Mouse (Mus musculus): ENCODE measurements around the gene Rabepk. TPM values are rescaled to one million over a fixed set of nuclear protein-coding genes. Genes with fewer than 3 reads are reported as not detected.

Rabepk gene
- total and polyA plus RNA-seq, 3 experiments = 47.1 to 85.3 TPM; not detected in 1

GRCm38 (mm10) chr2:34742675-34743074 is 57.0 kb downstream of the Rabepk start:
- H3K27me3 ChIP-seq (ENCODE audit: control insufficient read depth in 1 of 2, insufficient read depth in 2 of 2, low read length in 2 of 2) = no peaks in the 10 kb centered on the region
- peaks cover 21 to 76% of the 10 kb centered on the region in 2 experiments for H3K36me3 ChIP-seq (ENCODE audit: control insufficient read depth in 1 of 2, insufficient read depth in 2 of 2, low read length in 2 of 2)
- peaks cover 31 to 41% of the 10 kb centered on the region in 2 experiments for H3K4me1 ChIP-seq (ENCODE audit: control insufficient read depth in 1 of 2, insufficient read depth in 2 of 2, low read length in 2 of 2)
- H3K9me3 ChIP-seq (replicated peaks; ENCODE audit: insufficient read depth, low read length) = no peaks in the 10 kb centered on the region
- TF ChIP-seq BHLHE40 (IDR thresholded peaks at IDR 0.05; ENCODE audit: borderline replicate concordance, low read depth, low read length) = no peak
- no peak for TF ChIP-seq ETS1 (IDR thresholded peaks at IDR 0.05; ENCODE audit: low read depth, low read length)
- TF ChIP-seq EP300 (IDR thresholded peaks at IDR 0.05; ENCODE audit: low read depth in 1 of 2, low read length in 2 of 2) = peak in 1 of 2 experiments; percentile 7; a peak in 1 of 4 replicates
- TF ChIP-seq CHD1 (IDR thresholded peaks at IDR 0.05; ENCODE audit: low read depth, low read length) = no peak
- no peak for TF ChIP-seq ZKSCAN1 (IDR thresholded peaks at IDR 0.05; ENCODE audit: low read depth, low read length)
- H3K79me2 ChIP-seq (ENCODE audit: control insufficient read depth, insufficient read depth, low read length, poor library complexity) = peaks cover 48% of the 10 kb centered on the region
- no peak for DNase-seq (ENCODE audit: low read depth, low spot score)
- H3K4me3 ChIP-seq (ENCODE audit: control insufficient read depth in 1 of 2, insufficient read depth in 1 of 2, low read depth in 2 of 2, low read length in 2 of 2) = no peak overlapping the region
- H3K27ac ChIP-seq (ENCODE audit: control insufficient read depth, low read depth, low read length) = peak overlapping the region; percentile 66
- 0 out of 2 replicates have a peak overlapping the region, but pooled peaks have one; percentile 12 for H3K9ac ChIP-seq (ENCODE audit: control insufficient read depth, low read depth, low read length, poor library complexity, severe bottlenecking)

GRCm38 (mm10) chr2:34741390-34742159 is 58.1 kb downstream of the Rabepk start:
- peaks cover 14 to 73% of the 10 kb centered on the region in 2 experiments for H3K36me3 ChIP-seq (ENCODE audit: control insufficient read depth in 1 of 2, insufficient read depth in 2 of 2, low read length in 2 of 2)
- peak overlapping the region in 1 of 2 experiments; percentile 21; a peak in 3 of 4 replicates for H3K4me3 ChIP-seq (ENCODE audit: control insufficient read depth in 1 of 2, insufficient read depth in 1 of 2, low read depth in 2 of 2, low read length in 2 of 2)
- TF ChIP-seq SIN3A (IDR thresholded peaks at IDR 0.05; ENCODE audit: low read length) (peak; percentile 55; the same call in 1 of the 2 replicates), TBP (IDR thresholded peaks at IDR 0.05; ENCODE audit: low read depth, low read length) (peak; percentile 39; the same call in 1 of the 2 replicates), MAX (IDR thresholded peaks at IDR 0.05; ENCODE audit: low read length) (no peak), RCOR1 (IDR thresholded peaks at IDR 0.05; ENCODE audit: low read depth, low read length) (peak; percentile 54; the same call in 1 of the 2 replicates), MAFK (IDR thresholded peaks at IDR 0.05; ENCODE audit: borderline replicate concordance, low read depth, low read length) (no peak), POLR2AphosphoS5 (IDR thresholded peaks at IDR 0.05; ENCODE audit: borderline replicate concordance, low read depth, low read length) (no peak), GATA1 (IDR thresholded peaks at IDR 0.05; ENCODE audit: low read depth, low read length) (peak; percentile 57; the same call in 1 of the 2 replicates), USF1 (IDR thresholded peaks at IDR 0.05; ENCODE audit: low read depth, low read length) (no peak), KAT2A (conservative IDR thresholded peaks at IDR 0.05; ENCODE audit: low read depth, low read length) (peak; percentile 29; the same call in 1 of the 2 replicates), CHD1 (IDR thresholded peaks at IDR 0.05; ENCODE audit: low read depth, low read length) (0 out of 2 replicates have a peak, but pooled peaks have one; percentile 67), ZNF384 (IDR thresholded peaks at IDR 0.05; ENCODE audit: low read depth, low read length) (peak; percentile 86), TAL1 (IDR thresholded peaks at IDR 0.05; ENCODE audit: low read length) (0 out of 2 replicates have a peak, but pooled peaks have one; percentile 29), ETS1 (IDR thresholded peaks at IDR 0.05; ENCODE audit: low read depth, low read length) (peak; percentile 53), TCF12 (IDR thresholded peaks at IDR 0.05; ENCODE audit: low read depth, low read length) (peak; percentile 63; the same call in 1 of the 2 replicates), MYC (IDR thresholded peaks at IDR 0.05; ENCODE audit: low read depth, low read length) (peak; percentile 59), NRF1 (IDR thresholded peaks at IDR 0.05; ENCODE audit: insufficient read depth, low read depth, low read length, poor library complexity, severe bottlenecking) (0 out of 2 replicates have a peak, but pooled peaks have one; percentile 11), RAD21 (IDR thresholded peaks at IDR 0.05; ENCODE audit: low read depth, low read length) (no peak), EP300 (IDR thresholded peaks at IDR 0.05; ENCODE audit: low read depth in 1 of 2, low read length in 2 of 2) (peak; percentile 74 to 75)

More at GRCm38 (mm10) chr2:34741390-34742159, 58.1 kb downstream of the Rabepk start:
- H3K9ac ChIP-seq (ENCODE audit: control insufficient read depth, low read depth, low read length, poor library complexity, severe bottlenecking) = peak overlapping the region; percentile 3; the same call in 1 of the 2 replicates
- DNase-seq (ENCODE audit: low read depth, low spot score) = peak; percentile 84
- peaks cover 49% of the 10 kb centered on the region for H3K79me2 ChIP-seq (ENCODE audit: control insufficient read depth, insufficient read depth, low read length, poor library complexity)
- H3K27ac ChIP-seq (ENCODE audit: control insufficient read depth, low read depth, low read length) = peak overlapping the region; percentile 66
- no peaks in the 10 kb centered on the region for H3K9me3 ChIP-seq (replicated peaks; ENCODE audit: insufficient read depth, low read length)
- peaks cover 31 to 41% of the 10 kb centered on the region in 2 experiments for H3K4me1 ChIP-seq (ENCODE audit: control insufficient read depth in 1 of 2, insufficient read depth in 2 of 2, low read length in 2 of 2)
- no peaks in the 10 kb centered on the region for H3K27me3 ChIP-seq (ENCODE audit: control insufficient read depth in 1 of 2, insufficient read depth in 2 of 2, low read length in 2 of 2)
